Mouse (Mus musculus) adrenal gland, adult (tissue): ENCODE data around the gene Atp2c2.

ENCODE experiments used
- DNase-seq, 2 experiments: peaks; one replicate each; pipeline ENCODE4 v3.0.0; 2022 to 2023; ENCODE audit warnings: low spot score in 1 of 2; ENCODE audit not compliant: inconsistent age in 2 of 2

Atp2c2 gene

DNA sequence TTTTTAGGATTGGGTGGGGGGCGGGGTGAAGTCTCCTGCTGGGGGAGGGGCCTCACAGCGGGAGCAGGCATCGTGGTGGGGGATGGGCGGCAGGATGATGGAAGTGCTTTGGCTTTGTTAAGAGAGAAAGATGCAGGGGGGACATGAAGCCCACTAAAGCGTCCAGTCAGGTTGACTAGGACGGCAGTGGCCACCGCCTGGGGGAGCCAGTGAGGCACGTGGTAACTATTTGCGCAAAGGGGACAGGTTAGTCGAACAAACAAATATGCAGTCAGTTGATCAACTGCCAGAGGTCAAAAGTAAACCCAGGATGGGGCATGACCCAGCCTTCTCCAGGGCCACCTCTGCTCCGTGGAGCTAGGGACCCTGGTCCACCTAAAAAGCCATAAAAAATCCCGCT lies 849 bp upstream of the Atp2c2 start:
- DNase-seq: peak; percentile 62 to 89

DNA sequence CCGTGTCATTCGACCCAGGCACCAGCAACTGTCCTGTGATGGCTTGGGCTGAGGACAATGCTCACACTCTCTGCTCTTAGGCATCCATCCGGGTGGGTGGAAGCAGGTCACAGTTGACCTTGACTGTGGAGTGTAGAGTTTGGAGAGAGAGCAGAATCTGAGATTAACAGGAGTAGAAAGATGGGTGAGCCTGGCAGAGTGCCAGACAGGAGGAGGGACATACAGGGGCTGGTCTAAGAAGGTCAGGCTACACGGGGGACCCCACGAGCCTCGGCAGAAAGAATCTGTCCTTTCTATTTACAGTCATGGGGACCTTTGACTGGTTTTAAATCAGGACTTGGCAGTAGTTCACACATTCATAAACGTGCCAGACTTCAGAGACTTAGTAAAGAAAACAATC lies 3.2 kb downstream of the Atp2c2 start:
- peak in 1 of 2 experiments; percentile 65 for DNase-seq

DNA sequence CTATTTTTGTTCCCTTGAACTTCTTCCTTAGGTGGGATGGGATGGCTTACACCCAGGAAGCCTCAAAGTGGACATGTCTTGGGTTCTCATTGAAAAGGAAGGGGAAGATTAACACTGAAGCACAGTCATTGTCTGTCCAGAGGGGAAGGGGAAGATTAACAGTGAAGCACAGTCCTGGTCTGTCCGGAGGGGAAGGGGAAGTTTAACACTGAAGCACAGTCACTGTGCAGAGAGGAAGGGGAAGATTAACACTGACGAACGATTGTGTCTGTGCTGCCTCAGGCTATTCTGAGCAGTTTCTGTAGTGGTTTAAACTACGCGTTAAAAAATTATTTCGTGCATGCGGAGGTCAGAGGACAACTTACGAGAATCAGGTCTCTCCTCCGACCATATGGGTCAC lies 7.3 kb downstream of the Atp2c2 start:
- no peak for DNase-seq

DNA sequence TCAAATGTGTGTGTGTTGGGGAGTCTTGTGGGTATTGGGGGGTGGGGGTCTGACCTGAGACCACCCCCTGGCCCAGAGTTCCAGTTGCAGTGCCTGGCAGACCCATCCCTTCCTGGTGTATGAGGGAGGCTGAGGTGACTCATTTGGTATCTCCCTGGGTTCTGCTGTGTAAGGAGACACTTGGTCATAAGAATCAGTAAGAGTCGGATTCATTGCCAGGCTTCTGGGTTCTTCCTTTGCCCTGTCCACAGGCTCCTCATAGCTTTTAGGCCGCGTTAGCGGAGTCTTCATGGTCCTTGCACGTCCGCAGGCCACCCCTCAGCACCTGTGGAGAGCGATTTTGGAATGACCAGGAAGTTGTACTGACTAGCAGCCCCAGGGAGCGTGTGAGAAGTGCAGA lies 8.7 kb downstream of the Atp2c2 start:
- no peak for DNase-seq

DNA sequence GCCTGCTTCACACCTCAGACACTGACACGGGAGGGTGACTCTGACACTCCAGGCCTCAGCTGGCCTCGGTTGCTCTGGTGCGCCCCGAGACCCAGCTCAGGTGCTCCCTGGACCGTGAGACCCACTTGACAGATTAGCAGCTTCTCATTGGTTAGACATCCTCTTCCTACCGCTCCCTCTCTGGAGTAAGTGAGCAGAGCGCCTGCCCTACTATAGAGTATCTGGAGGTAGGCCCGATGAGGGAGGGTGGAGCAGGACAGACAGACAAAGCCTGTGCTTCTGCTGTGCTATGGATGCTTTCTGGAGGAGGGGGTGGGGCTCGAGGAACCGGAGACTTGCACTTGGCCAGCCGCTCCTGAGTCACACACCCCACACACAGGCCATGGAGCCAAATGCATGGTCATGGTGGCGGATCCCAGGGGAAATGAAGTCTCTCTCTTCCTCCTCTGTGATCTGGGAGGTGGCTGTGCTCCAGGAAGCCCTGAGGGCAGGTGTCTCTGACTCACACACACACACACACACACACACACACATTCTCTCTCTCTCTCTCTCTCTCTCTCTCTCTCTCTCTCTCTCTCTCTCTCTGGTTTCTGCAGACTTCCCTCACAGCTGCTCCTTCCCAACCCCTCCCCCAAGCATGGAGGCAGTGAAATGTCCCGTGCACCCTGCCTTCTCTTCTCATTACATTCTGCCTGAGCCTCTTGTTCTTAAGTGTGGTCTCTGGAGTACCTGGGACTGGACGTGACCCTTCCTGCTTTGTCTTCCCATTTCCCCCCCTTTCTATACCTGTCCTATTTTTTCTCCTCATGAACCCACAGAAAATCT lies 9.3 kb downstream of the Atp2c2 start:
- no peak for DNase-seq

DNA sequence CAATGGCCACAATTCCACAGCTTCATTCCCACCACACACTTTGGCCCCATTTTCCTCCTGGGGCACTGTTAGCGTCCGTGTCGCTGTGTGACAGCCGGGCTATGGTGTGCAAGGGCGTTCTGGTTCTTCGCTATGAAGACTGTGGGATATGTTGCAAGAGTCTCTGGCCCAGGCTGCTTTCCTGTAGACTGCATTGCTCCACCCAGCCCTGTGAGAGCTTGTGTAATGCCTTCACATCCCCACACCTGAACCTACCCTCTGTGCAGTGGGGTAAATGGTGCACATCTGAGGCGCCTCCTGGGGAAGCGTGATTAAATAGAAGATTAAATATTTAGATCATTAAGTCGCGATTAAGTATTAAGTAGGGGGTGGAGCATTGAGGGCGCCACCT lies 9.9 kb downstream of the Atp2c2 start:
- DNase-seq: no peak

DNA sequence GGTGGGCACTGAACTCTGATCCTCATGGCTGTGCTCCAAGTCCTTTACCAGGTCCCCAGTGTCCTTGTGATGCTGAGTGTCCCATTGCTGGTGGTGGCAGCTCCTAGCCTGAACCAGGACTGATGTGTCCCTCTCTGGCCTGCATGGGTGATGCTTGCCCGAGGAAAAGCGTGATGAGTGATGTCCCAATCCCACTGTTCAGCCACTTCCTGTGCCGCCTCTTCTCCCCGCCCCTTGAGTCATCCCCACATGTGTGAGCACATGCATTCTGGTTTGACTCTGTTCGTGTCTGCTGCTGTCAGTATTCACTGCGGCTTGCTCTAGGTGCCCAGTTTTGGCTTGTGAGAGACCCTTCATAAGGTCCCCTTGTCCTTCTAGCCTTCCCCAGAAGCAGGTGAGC lies 12.4 kb downstream of the Atp2c2 start:
- peak; percentile 42 to 70 for DNase-seq

DNA sequence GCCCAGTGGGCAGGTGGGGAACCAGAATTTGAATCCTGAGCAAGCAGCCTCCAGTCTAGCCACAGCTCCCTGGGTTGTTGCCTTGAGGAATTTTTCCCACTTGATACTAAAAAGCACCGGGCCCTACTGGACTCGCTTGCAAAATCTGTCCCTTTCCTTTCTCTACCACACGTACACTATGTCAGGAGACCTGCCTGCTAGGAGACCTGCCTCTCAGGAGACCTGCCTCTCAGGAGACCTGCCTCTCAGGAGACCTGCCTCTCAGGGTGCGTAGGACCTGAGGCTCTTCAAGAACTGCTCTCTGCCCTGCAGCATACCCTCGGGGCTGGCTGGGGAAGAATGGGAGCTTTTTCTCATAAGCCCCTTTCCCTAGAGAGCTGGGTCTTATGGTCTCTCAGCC lies 13.6 kb downstream of the Atp2c2 start:
- DNase-seq: no peak

- peak; percentile 82 to 93 for DNase-seq
These were observed 15.4 kb downstream of the Atp2c2 start for GRCm38 (mm10) chr8:119715221-119715620.

GRCm38 (mm10) chr8:119716730-119717299 lies 17.0 kb downstream of the Atp2c2 start:
- DNase-seq: no peak

GRCm38 (mm10) chr8:119717765-119718164 lies 18.0 kb downstream of the Atp2c2 start:
- DNase-seq: peak in 1 of 2 experiments; percentile 63

- DNase-seq: peak; percentile 53 to 87
These were observed 19.2 kb downstream of the Atp2c2 start for GRCm38 (mm10) chr8:119719011-119719501.

DNA sequence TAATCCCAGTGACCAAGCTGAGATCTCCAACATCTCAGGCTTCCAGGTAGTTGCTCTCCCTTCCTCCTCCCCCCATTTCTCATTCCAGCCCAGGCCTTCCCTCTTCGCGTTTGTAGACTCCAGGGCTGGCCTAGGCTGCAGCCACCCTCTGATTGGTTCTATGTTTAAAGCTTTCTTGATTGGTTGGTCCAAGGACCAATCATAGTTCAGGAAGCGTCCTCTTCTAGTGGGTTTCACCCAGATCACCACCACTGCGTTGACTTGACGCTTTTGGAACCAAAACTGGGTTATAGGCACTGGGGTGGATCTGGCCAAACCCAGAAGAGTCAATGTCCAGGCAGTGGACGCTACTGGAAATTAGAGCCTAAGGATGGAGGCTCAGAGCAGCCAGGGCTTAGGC lies 22.5 kb downstream of the Atp2c2 start:
- no peak for DNase-seq

GRCm38 (mm10) chr8:119723676-119724075 lies 23.9 kb downstream of the Atp2c2 start:
- no peak for DNase-seq

- peak; percentile 36 to 73 for DNase-seq
These were observed 24.8 kb downstream of the Atp2c2 start for GRCm38 (mm10) chr8:119724596-119724995.

DNA sequence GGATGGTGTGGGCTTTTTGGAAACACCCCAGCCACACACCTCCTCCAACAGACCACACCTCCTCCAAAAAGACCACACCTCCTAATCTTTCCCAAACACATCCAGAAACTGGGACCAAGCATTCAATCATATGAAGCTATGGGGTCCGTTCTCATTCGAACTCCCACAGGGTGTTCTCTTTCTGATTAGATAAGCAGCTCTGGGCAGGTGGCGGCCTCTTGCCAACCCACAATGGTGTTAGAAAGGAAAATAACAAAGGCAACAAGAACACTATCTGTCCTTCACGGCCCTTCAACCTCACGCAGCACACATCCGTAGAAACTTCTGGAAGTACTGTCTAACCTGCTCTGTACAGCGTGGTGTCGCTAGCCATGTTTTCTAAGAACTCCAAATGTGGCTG lies 27.3 kb downstream of the Atp2c2 start:
- DNase-seq: no peak

DNA sequence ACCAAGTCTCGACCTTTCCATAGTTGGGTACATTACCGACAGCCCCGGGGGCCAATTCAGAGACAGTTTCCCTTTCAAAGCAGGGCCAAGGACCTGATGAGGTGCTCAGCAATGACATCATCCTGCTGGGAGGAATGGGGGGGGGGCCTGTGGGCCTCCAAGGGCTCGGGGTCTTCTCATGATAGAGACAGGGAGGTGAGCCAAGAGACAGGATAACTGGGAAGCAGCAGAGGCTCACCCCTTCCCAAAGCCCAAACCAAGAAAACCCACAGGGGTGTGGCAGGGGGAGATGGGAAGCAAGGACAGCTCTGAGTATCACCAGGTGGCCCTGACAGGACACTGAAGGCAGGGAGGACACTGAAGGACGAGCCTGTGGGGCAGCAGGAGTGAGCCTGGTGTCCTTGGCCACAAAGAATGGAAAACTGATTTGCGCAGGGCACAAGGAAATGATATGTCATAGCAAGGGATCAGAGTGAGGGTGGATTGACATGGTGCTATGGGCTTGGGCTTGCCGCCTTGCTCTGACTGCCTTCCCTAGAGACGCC lies 28.6 kb downstream of the Atp2c2 start:
- peak; percentile 39 to 79 for DNase-seq

DNA sequence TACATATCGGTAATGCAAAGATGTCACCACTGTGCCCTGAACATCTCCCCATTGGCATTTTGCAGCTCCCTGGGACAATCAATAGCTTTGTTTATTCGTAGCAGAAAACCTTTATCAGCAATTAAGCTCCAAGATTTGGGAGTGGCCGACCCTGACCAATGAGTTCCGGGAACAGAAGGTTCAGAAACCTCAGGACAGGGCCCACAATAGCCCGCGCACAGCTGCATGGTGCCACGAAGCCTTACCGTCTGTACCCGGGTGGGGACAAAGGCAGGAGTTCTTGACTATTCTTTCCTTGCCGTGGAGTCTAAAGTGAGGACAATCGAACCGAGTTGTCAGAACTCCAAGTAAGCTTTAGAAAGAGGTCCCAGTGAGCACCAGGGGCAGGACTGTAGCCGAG lies 32.3 kb downstream of the Atp2c2 start:
- no peak for DNase-seq

GRCm38 (mm10) chr8:119736348-119736917 lies 36.6 kb downstream of the Atp2c2 start:
- DNase-seq: no peak

- no peak for DNase-seq
These were observed 37.5 kb downstream of the Atp2c2 start for GRCm38 (mm10) chr8:119737093-119737900.
